Mouse (Mus musculus) spleen, adult 2 months (tissue): Measurements from ENCODE around the gene Eif4a1. TPM values are rescaled to one million over a fixed set of nuclear protein-coding genes. Genes with fewer than 3 reads are reported as not detected.

ENCODE experiments used
- DNase-seq, 2 experiments: peaks; one replicate each; pipeline versions ENCODE4 v3.0.0 to v3.0.0-alpha.2; 2012 to 2021; ENCODE audit warnings: low spot score in 2 of 2, low read depth in 1 of 2
- H3K27ac ChIP-seq: fragments of 200-500 bp; 2 replicates; pipeline ENCODE4 v1.5.1; 2012; ENCODE audit warnings: low read length, inconsistent platforms; ENCODE audit not compliant: insufficient read depth
- H3K27me3 ChIP-seq: fragments of 200-500 bp; 2 replicates; pipeline ENCODE4 v1.6.1; 2012; ENCODE audit warnings: mild to moderate bottlenecking, moderate library complexity, low read length, inconsistent platforms; ENCODE audit not compliant: control insufficient read depth, insufficient read depth
- H3K36me3 ChIP-seq: fragments of 200-500 bp; 2 replicates; pipeline ENCODE4 v1.6.1; 2012; ENCODE audit warnings: mild to moderate bottlenecking, low read length, inconsistent platforms; ENCODE audit not compliant: control insufficient read depth, insufficient read depth
- H3K4me1 ChIP-seq: fragments of 200-500 bp; 2 replicates; pipeline ENCODE4 v1.6.1; 2011; ENCODE audit warnings: inconsistent platforms; ENCODE audit not compliant: control insufficient read depth, insufficient read depth, insufficient read length
- H3K4me3 ChIP-seq: fragments of 200-500 bp; 2 replicates; pipeline ENCODE4 v1.5.1; 2011; ENCODE audit warnings: mild to moderate bottlenecking, inconsistent platforms; ENCODE audit not compliant: insufficient read depth, insufficient read length; ENCODE audit errors: extremely low read depth
- CTCF ChIP-seq: fragments of 200-500 bp; IDR thresholded peaks from 2 replicates; pipeline ENCODE4 v1.5.1; 2011; ENCODE audit warnings: mild to moderate bottlenecking, inconsistent platforms; ENCODE audit not compliant: insufficient read depth, insufficient read length, insufficient replicate concordance; ENCODE audit errors: extremely low read depth
- POLR2A ChIP-seq: fragments of 200-500 bp; IDR thresholded peaks from 2 replicates; pipeline ENCODE4 v1.6.1; 2011; ENCODE audit warnings: low read depth, low read length, inconsistent platforms
- WGBS: fragments of 180-500 bp; shearing (Covaris S2); methylation state at CpG from one replicate; pipeline ENCODE4 v1.1.7; 2018; 5-methylcytosine and 5-hydroxymethylcytosine counted together
- polyA plus RNA-seq: library from polyadenylated mRNA; depleted of rRNA; stranded (reverse); fragments of >200 nt; gene quantifications from 2 replicates; pipeline ENCODE4 v1.2.3, GENCODE M21; 2012

The Eif4a1 gene
- polyA plus RNA-seq, 1 experiment: 196 TPM

DNA sequence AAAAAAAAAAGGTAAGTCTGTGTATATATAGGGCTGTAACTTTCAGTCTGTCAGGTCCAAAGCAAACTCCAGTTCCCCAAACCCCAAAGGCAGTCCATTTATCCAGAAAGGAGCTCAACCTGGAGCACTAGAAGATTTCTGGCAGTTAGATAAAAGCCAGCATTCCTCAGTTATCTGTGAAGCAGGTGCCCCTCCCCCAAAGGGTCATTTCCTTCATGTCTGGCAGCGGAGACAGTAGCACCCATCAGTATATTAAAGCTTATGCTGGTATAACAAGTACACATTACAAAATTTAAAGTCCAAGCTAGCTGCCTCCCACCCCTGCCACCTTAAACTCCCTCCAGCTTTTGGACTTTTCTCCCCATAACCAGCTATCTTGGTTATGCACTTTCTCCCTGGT, 27.4 kb upstream of the Eif4a1 start:
- H3K27me3 ChIP-seq: peaks cover 7% of the 10 kb centered on the region
- 84% methylated on average over 1 of the region's 1 CpGs for WGBS
- no peak for TF ChIP-seq POLR2A
- TF ChIP-seq CTCF: no peak

DNA sequence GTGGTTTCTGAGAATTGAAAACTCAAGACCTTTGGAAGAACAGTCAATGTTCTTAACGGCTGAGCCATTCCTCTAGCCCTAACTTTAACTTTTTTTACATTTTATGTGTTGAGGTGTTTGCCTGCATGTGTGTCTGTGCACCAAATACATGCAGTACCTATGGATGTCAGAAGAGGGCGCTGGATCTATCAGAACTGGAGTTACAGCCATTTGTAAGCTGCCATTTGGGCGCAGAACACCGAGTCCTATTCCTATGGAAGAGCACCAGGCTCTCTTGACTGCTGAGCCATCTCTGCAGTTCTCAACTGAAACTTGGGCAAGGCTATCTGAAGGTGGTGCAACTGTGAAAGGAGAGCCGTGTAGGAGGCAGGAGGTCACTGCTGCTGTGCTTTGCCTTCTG, 26.4 kb upstream of the Eif4a1 start:
- no peaks in the 10 kb centered on the region for H3K36me3 ChIP-seq
- DNase-seq: no peak
- TF ChIP-seq CTCF (no peak), POLR2A (no peak)
- H3K27me3 ChIP-seq: peaks cover 7% of the 10 kb centered on the region
- WGBS: 77% methylated on average over 5 of the region's 5 CpGs
- H3K4me3 ChIP-seq: no peak overlapping the region
- no peak overlapping the region for H3K27ac ChIP-seq
- H3K4me1 ChIP-seq: peaks cover 3% of the 10 kb centered on the region

More for the DNA sequence above, 27.4 kb upstream of the Eif4a1 start:
- no peak overlapping the region for H3K27ac ChIP-seq
- H3K4me1 ChIP-seq: peaks cover 3% of the 10 kb centered on the region
- H3K36me3 ChIP-seq: no peaks in the 10 kb centered on the region
- no peak for DNase-seq
- no peak overlapping the region for H3K4me3 ChIP-seq

DNA sequence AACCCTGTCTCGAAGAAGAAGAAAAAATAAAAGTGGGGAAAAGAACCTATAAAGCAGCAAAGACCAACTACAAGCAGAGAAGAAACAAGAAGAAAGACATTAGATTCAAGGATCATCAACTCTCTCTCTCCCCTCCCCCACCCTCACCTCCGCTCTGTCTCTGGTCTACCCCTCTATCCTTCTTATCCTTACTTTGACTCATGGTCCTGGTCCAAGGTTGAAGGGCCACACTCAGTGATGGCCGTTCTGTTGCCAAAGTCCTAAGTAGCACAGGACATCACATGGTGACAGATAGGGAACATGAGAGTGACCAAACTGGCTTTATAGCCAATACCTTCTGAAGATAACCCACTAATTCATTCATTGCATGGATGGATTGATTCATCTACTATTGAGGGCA, 25.2 kb upstream of the Eif4a1 start:
- Histone ChIP-seq H3K4me3 (no peak overlapping the region), H3K27ac (no peak overlapping the region), H3K27me3 (peaks cover 7% of the 10 kb centered on the region), H3K36me3 (no peaks in the 10 kb centered on the region), H3K4me1 (peaks cover 3% of the 10 kb centered on the region)
- 86% methylated on average over 3 of the region's 3 CpGs for WGBS
- no peak for DNase-seq
- TF ChIP-seq POLR2A: no peak
- TF ChIP-seq CTCF: no peak

DNA sequence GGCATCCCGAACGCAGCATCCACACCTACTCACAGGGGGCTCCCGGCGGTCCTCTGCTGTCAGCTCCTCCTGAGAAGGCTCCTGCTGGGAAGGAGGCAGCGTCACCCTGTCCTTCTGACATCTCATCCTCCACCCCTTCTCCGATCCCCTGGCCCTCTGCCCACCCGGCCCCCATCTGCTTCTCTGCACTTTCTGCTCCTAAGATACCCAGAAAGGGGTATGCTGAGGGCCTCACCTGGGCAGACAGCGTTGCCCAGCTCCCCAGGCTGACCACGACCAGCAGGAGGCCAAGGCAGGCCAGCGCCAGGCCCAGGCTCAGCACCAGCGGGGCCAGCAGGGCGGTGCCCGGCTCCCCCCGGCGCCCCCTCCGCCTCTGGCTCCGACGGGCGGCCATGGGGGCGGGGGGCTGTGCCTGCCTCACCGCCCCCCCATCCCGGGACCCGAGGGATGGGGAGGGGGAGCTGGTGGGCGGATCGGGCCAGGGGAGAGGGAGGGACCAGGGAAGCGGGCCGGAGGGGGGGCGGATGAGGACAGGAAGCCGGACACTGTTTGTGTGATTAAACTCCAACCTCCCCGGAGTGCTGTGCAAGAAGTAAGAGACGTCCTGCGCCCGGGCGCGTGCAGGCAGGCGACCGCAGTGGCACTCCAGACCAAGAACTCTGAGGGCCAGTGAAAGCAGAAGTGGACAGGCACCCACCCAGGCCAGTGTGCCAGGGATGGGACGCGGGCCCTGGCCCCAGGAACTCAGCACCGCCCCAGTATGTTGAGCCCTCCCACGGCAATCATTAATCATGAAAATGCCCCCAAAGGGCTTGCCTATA, 23.3 kb upstream of the Eif4a1 start, which contains the start of the genes Tnfsf12 and Tnfsfm13:
TSS of gene Tnfsf12 (minus strand) at position 489 of the 821 bp plus-strand sequence.
TSS of gene Tnfsfm13 (minus strand) at position 738 of the 821 bp plus-strand sequence.
- Histone ChIP-seq H3K4me3 (peak within 1 kb of the TSS; percentile 46), H3K4me1 (peaks cover 3% of the 10 kb centered on the region), H3K27ac (peak within 1 kb of the TSS; percentile 85), H3K27me3 (peaks cover 7% of the 10 kb centered on the region), H3K36me3 (no peaks in the 10 kb centered on the region)
- TF ChIP-seq CTCF (no peak), POLR2A (no peak)
- no peak for DNase-seq
- WGBS: 15% methylated on average over 40 of the region's 41 CpGs

DNA sequence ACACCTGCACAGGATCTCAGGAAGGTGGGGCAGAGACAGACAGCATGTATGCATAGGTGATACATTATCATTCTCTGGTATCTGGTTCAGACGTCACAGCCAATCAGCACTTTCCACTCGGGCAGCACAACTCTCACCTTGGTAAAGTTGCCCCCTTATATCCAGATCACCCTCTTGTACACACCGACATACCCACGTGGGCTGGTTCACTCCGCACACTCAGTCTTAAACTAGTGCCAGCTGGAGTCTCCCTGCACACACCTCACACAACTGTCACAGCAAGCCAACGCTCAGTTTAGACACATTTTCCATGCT, 22.8 kb upstream of the Eif4a1 start:
- WGBS: 79% methylated on average over 6 of the region's 6 CpGs
- Histone ChIP-seq H3K4me3 (peak overlapping the region; percentile 46), H3K27ac (peak overlapping the region; percentile 85), H3K4me1 (peaks cover 3% of the 10 kb centered on the region), H3K36me3 (no peaks in the 10 kb centered on the region), H3K27me3 (peaks cover 7% of the 10 kb centered on the region)
- TF ChIP-seq POLR2A: no peak
- no peak for TF ChIP-seq CTCF
- DNase-seq: no peak

DNA sequence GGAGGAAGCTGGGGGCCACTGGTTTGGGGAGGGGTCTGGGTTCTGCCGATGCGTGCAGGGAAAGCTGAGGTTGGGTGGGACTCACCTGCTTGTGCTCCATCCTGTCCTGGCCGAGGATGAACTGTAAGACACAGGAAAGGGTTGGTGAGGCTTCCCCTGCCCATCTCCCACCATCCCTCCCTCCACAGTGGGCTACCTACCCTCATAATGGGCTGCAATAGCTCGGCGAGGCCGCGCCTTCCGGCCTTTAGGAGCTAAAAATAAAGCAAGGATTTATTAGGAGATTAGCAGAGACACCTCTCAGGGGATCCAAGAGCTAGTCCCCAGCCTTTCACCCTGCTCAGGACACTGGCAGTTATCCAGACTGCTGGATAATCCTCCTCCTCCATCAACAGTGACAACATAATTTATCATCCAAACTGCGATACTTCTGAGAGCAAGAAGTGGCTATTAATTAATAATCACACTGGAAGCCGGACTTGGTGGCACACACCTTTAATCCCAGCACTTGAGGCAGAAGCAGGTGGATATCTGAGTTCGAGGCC, 21.3 kb upstream of the Eif4a1 start:
- peaks cover 3% of the 10 kb centered on the region for H3K4me1 ChIP-seq
- H3K27ac ChIP-seq: no peak overlapping the region
- no peak overlapping the region for H3K4me3 ChIP-seq
- H3K36me3 ChIP-seq: no peaks in the 10 kb centered on the region
- 58% methylated on average over 11 of the region's 11 CpGs for WGBS
- TF ChIP-seq POLR2A (no peak), CTCF (no peak)
- peaks cover 7% of the 10 kb centered on the region for H3K27me3 ChIP-seq
- no peak for DNase-seq

DNA sequence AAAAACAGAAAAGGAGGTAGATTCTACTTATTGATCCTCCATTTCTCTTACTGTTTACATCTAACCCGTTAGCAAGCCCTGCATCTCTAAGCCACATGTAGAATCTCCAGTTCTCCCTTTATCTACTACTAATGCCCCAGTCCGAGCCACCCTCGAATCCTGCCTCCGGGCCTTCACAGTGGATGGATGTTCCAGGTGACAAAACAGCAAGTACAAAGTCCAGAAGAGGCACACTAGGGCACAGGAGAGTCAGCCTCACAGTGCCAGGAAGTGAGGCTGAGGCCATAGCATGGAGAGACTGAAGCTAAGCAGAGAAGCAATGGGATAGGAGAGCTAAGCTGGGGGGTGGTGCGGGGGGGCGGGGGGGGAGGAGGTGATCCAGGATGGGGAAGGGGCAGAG, 20.6 kb upstream of the Eif4a1 start:
- peaks cover 7% of the 10 kb centered on the region for H3K27me3 ChIP-seq
- no peak overlapping the region for H3K27ac ChIP-seq
- DNase-seq: no peak
- H3K36me3 ChIP-seq: no peaks in the 10 kb centered on the region
- no peak overlapping the region for H3K4me3 ChIP-seq
- peaks cover 3% of the 10 kb centered on the region for H3K4me1 ChIP-seq
- WGBS: 92% methylated on average over 6 of the region's 6 CpGs
- TF ChIP-seq POLR2A (no peak), CTCF (no peak)
